Mouse (Mus musculus): ENCODE measurements around the gene Serping1. TPM values are rescaled to one million over a fixed set of nuclear protein-coding genes. Genes with fewer than 3 reads are reported as not detected.

Serping1 gene
- polyA plus RNA-seq, 1 experiment from 2014 or later, result 65.4 TPM

- H3K4me3 ChIP-seq (ENCODE audit: low read depth, low read length), result no peak overlapping the region
- H3K4me1 ChIP-seq (ENCODE audit: insufficient read depth), result no peaks in the 10 kb centered on the region; the same call in 1 of the 2 replicates
- H3K9ac ChIP-seq, result no peak overlapping the region
- DNase-seq, result no peak
- TF ChIP-seq CTCF (IDR thresholded peaks at IDR 0.05; ENCODE audit: low read depth), result no peak
- H3K4me2 ChIP-seq, result no peak overlapping the region
- no peak for ATAC-seq (ENCODE audit: insufficient read depth)
- H3K36me3 ChIP-seq (ENCODE audit: insufficient read depth), result peaks cover 34% of the 10 kb centered on the region
- H3K9me3 ChIP-seq (ENCODE audit: low read depth, low read length), result no peaks in the 10 kb centered on the region
- H3K27ac ChIP-seq (ENCODE audit: low read depth), result no peak overlapping the region
- WGBS, result 95% methylated on average over 2 of the region's 2 CpGs
- no peaks in the 10 kb centered on the region for H3K27me3 ChIP-seq (ENCODE audit: insufficient read depth, low read length)
Observed at GRCm38 (mm10) chr2:84720718-84721117, 54.5 kb downstream of the Serping1 start.

GRCm38 (mm10) chr2:84717357-84717756, 57.9 kb downstream of the Serping1 start:
- Histone ChIP-seq H3K9me3 (ENCODE audit: low read depth, low read length) (no peaks in the 10 kb centered on the region), H3K27ac (ENCODE audit: low read depth) (no peak overlapping the region), H3K27me3 (ENCODE audit: insufficient read depth, low read length) (no peaks in the 10 kb centered on the region), H3K4me3 (ENCODE audit: low read depth, low read length) (no peak overlapping the region), H3K9ac (no peak overlapping the region), H3K36me3 (ENCODE audit: insufficient read depth) (peaks cover 10% of the 10 kb centered on the region; the same call in 1 of the 2 replicates), H3K4me1 (ENCODE audit: insufficient read depth) (no peaks in the 10 kb centered on the region), H3K4me2 (no peak overlapping the region)
- DNase-seq (no peak), ATAC-seq (ENCODE audit: insufficient read depth) (no peak)
- no peak for TF ChIP-seq CTCF (IDR thresholded peaks at IDR 0.05; ENCODE audit: low read depth)
- 96% methylated on average over 4 of the region's 4 CpGs for WGBS

- no peaks in the 10 kb centered on the region for H3K27me3 ChIP-seq (ENCODE audit: insufficient read depth, low read length)
- ATAC-seq (ENCODE audit: insufficient read depth) (no peak), DNase-seq (no peak)
- H3K36me3 ChIP-seq (ENCODE audit: insufficient read depth), result peaks cover 12% of the 10 kb centered on the region; the same call in 1 of the 2 replicates
- no peaks in the 10 kb centered on the region for H3K4me1 ChIP-seq (ENCODE audit: insufficient read depth)
- peak overlapping the region; percentile 95 for H3K4me3 ChIP-seq (ENCODE audit: low read depth, low read length)
- WGBS, result 23% methylated on average over 9 of the region's 9 CpGs
- peak overlapping the region; percentile 36 for H3K9ac ChIP-seq
- H3K27ac ChIP-seq (ENCODE audit: low read depth), result peak overlapping the region; percentile 97; the same call in 1 of the 2 replicates
- no peak for TF ChIP-seq CTCF (IDR thresholded peaks at IDR 0.05; ENCODE audit: low read depth)
- H3K4me2 ChIP-seq, result peak overlapping the region; percentile 60
- no peaks in the 10 kb centered on the region for H3K9me3 ChIP-seq (ENCODE audit: low read depth, low read length)
Observed at GRCm38 (mm10) chr2:84716423-84717355, 58.6 kb downstream of the Serping1 start.

DNA sequence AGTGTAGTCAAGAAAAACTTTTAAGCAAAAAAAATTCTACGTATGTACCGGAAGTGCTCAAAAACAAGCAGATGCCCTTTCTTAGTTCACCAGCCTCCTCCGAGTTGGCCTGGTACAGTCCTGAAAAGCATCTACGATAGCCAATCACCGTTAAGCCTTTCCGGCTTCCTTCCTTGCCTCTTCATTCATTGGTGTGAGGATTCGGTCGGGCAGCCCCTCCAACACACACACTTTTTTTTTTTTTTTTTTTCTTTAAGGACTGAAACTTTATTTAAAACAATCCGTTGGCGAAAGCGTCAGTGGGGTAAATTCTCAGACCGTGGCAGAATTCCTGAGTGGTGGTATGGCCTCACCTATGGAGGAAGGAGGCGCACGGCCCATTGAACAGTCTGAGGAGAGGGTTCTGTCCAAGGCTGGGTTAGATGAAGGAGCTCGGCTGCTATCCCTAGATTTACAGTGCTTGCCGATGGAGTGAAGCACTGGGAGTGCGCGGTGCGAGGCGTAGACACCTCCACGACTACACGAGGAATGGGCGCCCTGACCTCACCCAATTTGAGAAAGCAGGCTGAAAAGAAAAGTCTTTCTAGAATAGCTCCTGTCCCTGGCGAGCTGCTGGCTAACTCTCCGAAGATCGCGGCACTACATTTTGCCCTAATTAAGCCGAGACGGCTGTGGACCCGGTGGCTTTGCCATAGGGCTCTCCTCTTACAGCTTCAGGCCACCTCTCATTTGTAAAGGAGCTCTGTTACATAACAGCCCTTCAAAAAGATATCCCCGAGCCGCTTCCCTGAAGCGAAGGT, 59.5 kb downstream of the Serping1 start:
- peak overlapping the region; percentile 36 for H3K9ac ChIP-seq
- WGBS, result 0% methylated on average over 33 of the region's 33 CpGs
- no peaks in the 10 kb centered on the region for H3K27me3 ChIP-seq (ENCODE audit: insufficient read depth, low read length)
- H3K4me1 ChIP-seq (ENCODE audit: insufficient read depth), result no peaks in the 10 kb centered on the region
- H3K27ac ChIP-seq (ENCODE audit: low read depth), result peak overlapping the region; percentile 97
- peak overlapping the region; percentile 95 for H3K4me3 ChIP-seq (ENCODE audit: low read depth, low read length)
- peaks cover 12% of the 10 kb centered on the region for H3K36me3 ChIP-seq (ENCODE audit: insufficient read depth)
- ATAC-seq (ENCODE audit: insufficient read depth) (peak; percentile 97), DNase-seq (peak; percentile 95)
- peak overlapping the region; percentile 60 for H3K4me2 ChIP-seq
- TF ChIP-seq CTCF (IDR thresholded peaks at IDR 0.05; ENCODE audit: low read depth), result no peak
- no peaks in the 10 kb centered on the region for H3K9me3 ChIP-seq (ENCODE audit: low read depth, low read length)

MicroRNAs within 50 kb of the gene (microRNA counts, 519-probe panel; counts per million panel counts)
- 5,286 counts per million, percentile 97 among the panel's probes with 10 or more counts for microRNA mmu-miR-130a

Small RNA genes lying within 50 kb of the gene (microRNA-seq; reads per million reads assigned to microRNA genes)
- 37,365 reads per million, percentile 98 among the genes with 10 or more reads in this experiment for gene Mir130a (ENCODE audit: borderline number of aligned reads)

Other genes starting within 250 kb of the Serping1 start
- gene Ctnnd1, start 124.7 kb downstream of the Serping1 start, polyA plus RNA-seq (2014; fragmentation: Nextera tagmentation; extraction: Ambion mirVana), result 59.9 and 63.3 TPM in 2 replicates
- 0.22 and 0.39 TPM in 2 replicates for gene Btbd18, start 116.4 kb downstream of the Serping1 start, polyA plus RNA-seq (2014; fragmentation: Nextera tagmentation; extraction: Ambion mirVana)
- 419 and 427 TPM in 2 replicates for gene Selenoh, start 104.7 kb downstream of the Serping1 start, polyA plus RNA-seq (2014; fragmentation: Nextera tagmentation; extraction: Ambion mirVana)
- not detected in 2 replicates for gene Gm28635, start 97.4 kb downstream of the Serping1 start, polyA plus RNA-seq (2014; fragmentation: Nextera tagmentation; extraction: Ambion mirVana)
- gene Med19, start 97.0 kb downstream of the Serping1 start, polyA plus RNA-seq (2014; fragmentation: Nextera tagmentation; extraction: Ambion mirVana), result 44.8 and 45.4 TPM in 2 replicates
- 110 and 117 TPM in 2 replicates for gene Tmx2, start 96.3 kb downstream of the Serping1 start, polyA plus RNA-seq (2014; fragmentation: Nextera tagmentation; extraction: Ambion mirVana)
- gene Zdhhc5, start 60.3 kb downstream of the Serping1 start, polyA plus RNA-seq (2014; fragmentation: Nextera tagmentation; extraction: Ambion mirVana), result 30.8 and 31.0 TPM in 2 replicates
- 25.6 and 28.1 TPM in 2 replicates for gene Clp1, start 48.1 kb downstream of the Serping1 start, polyA plus RNA-seq (2014; fragmentation: Nextera tagmentation; extraction: Ambion mirVana)
- 6.4 and 7.4 TPM in 2 replicates for gene Ypel4, start 41.4 kb downstream of the Serping1 start, polyA plus RNA-seq (2014; fragmentation: Nextera tagmentation; extraction: Ambion mirVana)
- gene Gm19426, start 31.8 kb downstream of the Serping1 start, polyA plus RNA-seq (2014; fragmentation: Nextera tagmentation; extraction: Ambion mirVana), result 4.7 and 4.9 TPM in 2 replicates
- gene Ube2l6, start 23.4 kb upstream of the Serping1 start, polyA plus RNA-seq (2014; fragmentation: Nextera tagmentation; extraction: Ambion mirVana), result 39.1 and 40.0 TPM in 2 replicates
- gene Smtnl1, start 47.2 kb upstream of the Serping1 start, polyA plus RNA-seq (2014; fragmentation: Nextera tagmentation; extraction: Ambion mirVana), result 0.11 and 0.24 TPM in 2 replicates
- 55.4 and 58.7 TPM in 2 replicates for gene Timm10, start 51.6 kb upstream of the Serping1 start, polyA plus RNA-seq (2014; fragmentation: Nextera tagmentation; extraction: Ambion mirVana)
- gene Slc43a1, start 63.4 kb upstream of the Serping1 start, polyA plus RNA-seq (2014; fragmentation: Nextera tagmentation; extraction: Ambion mirVana), result 18.8 and 20.2 TPM in 2 replicates
- 1.1 and 1.2 TPM in 2 replicates for gene Rtn4rl2, start 111.3 kb upstream of the Serping1 start, polyA plus RNA-seq (2014; fragmentation: Nextera tagmentation; extraction: Ambion mirVana)
- gene Slc43a3, start 161.1 kb upstream of the Serping1 start, polyA plus RNA-seq (2014; fragmentation: Nextera tagmentation; extraction: Ambion mirVana), result 77.4 and 78.9 TPM in 2 replicates
- 0.23 TPM in 1 of 2 replicates, not detected in the other for gene Prg2, start 205.0 kb upstream of the Serping1 start, polyA plus RNA-seq (2014; fragmentation: Nextera tagmentation; extraction: Ambion mirVana)
- not detected in 2 replicates for gene Prg3, start 212.8 kb upstream of the Serping1 start, polyA plus RNA-seq (2014; fragmentation: Nextera tagmentation; extraction: Ambion mirVana)

Measured in lung, embryonic 14.5 days (tissue).